Mouse (Mus musculus): Measurements from ENCODE around the gene Tcp1.
"Not testable (repeated sequence)": the region's sequence is repeated elsewhere in the genome, so short reads cannot be mapped to it uniquely, and the experiment has no call there.

The Tcp1 gene

DNA sequence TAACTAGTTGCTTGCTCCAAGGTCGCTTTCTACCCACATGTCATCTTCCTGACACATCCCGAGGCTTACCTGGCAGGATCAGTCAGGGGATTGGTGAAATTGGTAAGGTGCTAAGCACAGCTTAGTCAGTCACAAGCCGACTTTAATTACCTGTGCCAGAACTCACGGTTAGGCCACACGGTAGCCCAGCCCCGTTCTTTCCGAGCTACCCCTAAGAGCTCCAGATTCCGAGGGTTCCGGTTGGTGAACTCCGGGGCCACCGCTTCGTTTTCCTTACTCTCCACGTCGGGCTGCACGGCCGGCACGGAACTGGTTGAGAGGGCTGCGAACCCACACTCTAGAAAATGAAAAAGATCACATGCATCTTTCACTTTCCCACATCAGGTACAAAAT lies at the start of gene Tcp1:
TSS of gene Tcp1 (plus strand) at position 214 of the 393 bp plus-strand sequence.
- peak; percentile 53 for DNase-seq

DNA sequence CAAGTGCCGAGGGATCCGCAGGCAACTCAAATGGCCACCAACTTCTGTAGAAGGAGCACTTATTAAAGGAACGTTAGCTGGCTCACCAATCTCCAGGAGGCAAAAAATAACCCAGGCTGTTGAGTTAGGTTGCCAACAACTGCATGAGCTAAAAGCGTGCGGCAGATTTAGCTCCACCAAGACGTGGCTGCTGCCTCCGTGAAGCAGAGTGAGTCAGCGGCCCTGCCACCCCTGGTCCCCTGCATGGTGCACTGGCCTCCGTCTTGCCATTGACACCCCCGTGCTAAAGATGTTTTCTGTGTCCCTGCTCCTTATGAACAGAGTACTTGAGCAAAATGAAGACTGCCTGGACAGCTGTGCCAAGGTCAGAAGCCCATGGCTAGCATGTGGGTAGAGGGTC lies 48.6 kb upstream of the Tcp1 start:
- no peak for DNase-seq

DNA sequence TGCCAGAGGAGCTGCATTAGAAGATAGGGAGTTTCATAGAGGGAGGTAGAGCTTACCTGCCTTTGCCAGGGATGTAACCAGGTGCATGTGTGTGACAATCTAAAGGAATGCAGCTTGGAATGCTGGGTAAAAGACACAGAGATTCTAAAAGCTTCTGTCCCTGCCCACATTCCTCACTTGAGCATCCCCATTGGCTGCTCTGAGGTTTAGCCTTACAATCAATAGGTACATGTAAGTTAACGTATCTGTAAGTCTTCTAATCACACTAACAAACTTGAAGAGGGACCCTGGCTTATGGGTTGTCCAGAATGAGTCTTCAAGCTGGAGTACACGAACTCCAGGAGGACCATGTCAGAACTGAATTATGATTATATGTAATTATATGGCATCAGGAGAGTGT lies 47.5 kb upstream of the Tcp1 start, which contains the start of gene Mas1:
TSS of gene Mas1 (minus strand) at position 101 of the 400 bp plus-strand sequence.
- DNase-seq, result no peak

DNA sequence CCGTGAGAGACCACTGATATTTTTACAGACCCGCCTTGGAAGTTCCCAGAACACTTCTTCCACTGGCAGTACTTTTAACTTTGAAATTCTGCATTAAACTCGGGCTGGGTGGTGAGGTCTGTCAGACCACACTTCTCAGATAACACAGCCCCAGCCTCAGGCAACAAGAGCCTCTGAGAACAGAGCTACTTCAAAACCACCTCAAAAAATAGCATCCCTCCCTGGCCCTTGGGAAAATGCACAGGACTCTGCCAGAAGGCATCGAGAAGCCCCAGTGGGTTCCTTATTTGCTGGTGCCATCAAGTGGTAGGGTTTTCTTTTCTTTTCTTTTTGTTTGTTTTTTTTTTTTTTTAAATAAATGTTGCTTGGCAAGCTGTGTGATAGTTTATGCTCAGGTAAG lies 46.9 kb upstream of the Tcp1 start:
- no peak for DNase-seq

DNA sequence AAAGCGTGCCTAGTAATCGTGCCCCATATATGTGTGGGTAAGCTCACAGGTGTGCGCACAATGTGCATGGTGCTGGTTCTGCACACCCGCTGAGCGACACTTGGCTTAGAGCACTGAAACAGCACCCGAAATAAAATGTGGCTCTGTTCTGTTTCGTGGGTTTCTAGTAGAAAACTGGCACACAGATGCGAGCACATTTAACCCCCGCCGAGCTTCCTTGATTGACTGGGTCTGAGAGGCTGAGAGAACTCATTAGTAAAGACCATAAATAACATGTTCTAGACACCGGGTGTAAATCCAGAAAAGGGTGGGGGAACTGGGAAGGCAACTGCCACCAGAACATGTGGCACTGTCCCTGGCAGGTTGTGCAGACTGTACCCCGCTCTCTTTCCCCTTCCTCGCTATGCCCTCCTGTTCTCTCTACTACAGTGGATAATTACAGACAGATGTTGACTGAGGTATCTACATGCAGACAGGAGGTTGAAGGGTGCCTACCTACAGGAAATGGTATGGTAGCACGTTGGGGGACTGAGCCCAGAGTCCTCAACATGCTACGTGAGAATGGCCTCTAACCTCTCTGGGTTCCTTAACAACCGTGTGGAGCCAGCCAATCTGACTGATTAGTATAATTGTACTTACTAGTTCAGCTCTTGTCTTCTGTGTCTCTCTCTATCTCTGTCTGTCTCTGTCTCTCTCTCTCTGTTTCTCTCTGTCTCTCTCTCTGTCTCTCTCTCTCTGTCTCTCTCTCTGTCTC lies 43.0 kb upstream of the Tcp1 start:
- no peak for DNase-seq

DNA sequence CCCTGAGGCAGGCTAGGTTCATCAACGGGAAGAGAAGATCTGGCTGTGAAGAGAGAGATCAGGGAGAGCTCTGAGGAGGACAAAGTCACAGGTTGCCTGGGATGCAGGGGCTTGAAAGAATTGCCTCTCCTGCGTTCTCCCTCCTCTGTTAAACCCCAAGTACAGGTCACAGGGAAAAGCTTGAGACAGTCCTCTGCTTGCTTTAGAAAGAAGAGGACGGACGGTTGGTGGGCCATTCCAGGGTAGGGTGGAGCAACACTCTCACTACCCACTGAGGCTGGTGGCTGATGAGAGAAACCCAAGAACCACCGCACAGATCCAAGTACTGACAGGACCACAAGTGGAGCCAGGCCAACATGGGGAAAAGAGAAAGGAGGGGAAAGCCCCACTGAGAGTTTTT lies 39.8 kb upstream of the Tcp1 start, which contains the start of gene Mrgprh:
TSS of gene Mrgprh (plus strand) at position 301 of the 400 bp plus-strand sequence.
- no peak for DNase-seq

DNA sequence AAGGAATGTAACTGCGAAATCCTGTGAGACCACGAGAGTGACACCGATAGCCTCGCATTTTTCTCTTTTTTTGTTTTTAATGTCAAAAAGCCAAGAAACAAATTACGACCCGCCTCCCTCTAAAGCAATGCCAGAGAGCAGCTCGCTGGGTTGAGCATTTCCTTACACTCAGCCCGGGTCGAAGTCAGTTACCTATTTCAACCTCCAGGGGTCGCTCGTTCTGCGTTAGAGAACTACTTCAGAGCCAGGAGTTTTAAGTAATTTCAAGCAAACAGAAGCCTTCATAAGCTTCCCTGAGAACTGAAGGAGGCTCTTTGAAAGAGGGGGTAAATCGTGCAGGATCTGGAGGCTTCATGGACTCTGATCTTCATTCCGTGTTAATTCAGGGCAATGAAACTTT lies 35.3 kb upstream of the Tcp1 start:
- DNase-seq, result peak; percentile 93

DNA sequence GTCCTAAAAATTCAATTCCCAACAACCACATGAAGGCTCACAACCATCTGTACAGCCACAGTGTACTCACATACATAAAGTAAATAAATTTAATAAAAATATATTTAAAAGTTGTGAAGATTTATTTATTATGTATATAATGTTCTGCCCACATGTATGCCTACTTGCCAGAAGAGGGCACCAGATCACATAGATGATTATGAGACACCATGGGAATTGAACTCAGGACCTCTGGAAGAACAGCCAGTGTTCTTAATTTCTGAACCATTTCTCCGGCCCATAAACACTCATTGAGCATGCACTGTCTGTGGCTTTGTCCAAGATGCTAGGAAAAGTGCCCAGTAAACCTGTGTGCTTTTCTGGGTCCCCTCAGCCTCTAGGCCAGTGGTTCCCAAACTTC lies 34.3 kb upstream of the Tcp1 start:
- DNase-seq, result no peak

DNA sequence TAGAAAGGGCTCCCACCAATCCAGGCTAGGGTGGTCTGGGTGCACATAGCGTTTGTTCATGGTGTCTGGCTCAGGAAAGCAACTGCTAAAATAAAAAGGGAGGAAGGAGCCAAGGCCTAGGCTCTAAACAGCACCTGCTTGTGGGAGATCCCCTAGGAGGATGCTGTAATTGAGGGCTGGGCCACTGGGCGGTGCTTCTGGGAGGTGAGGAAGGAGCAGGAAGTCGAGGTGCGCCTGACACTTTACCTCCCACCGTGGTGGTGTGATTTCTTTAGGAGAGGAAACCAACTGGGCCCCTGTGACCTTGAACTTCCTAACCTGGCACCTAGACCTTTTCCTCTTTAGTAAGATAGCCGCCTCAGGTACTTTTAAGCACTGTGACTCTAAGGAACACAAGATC lies 28.9 kb upstream of the Tcp1 start:
- no peak for DNase-seq

DNA sequence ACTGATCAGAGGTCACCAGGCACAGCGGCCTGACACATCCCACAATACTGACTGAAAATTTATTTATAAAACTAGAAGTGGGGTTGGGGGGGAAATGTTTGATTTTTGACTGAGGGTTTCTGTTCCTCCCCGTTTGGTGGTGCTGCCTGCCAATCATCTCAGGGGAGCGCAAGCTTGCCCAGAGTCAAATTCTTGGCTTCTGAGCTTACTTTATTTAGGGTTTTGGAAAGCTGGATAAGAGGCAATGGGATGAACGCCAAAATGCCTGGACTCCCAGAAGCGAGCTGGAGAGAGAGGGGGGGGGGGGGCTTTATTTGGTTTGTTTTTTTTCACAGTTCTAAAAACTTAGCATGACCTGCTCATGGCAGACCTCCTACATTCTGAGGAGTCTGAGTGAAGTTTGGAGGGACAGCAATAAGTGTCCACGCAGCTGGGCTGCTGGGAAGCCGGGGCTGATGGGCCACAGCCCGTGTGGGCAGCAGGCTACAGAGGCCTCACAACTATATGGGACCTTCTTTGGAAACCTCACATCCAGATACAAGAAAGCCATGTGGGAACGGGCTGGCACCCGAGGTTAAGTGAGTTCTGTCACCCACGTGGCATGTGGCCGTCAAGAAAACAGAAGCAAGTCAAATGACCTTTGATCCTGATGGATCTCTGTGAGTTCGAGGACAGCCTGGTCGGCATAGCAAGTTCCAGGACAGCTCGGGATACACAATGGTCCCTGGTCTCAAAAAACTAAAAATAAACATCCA lies 28.3 kb upstream of the Tcp1 start:
- no peak for DNase-seq

DNA sequence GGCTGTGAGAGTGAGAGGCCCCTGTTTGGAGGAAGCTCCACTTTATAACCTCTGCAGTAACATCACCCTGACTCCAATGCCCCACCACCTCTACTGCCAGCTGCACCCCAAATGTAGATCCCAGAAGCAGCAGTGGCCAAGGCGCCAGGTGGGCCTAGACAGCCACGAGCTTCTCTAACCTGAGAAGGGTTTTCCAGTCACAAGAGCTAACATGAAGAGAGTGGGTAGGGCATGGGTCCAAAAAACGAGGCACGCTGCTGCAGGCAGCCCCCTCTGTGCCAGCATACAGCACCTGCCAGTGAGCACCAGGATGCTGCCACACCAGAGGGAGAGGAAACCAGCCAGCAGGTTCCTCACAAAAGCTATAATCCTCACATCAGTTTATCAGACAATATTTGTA lies 24.4 kb upstream of the Tcp1 start:
- no peak for DNase-seq

DNA sequence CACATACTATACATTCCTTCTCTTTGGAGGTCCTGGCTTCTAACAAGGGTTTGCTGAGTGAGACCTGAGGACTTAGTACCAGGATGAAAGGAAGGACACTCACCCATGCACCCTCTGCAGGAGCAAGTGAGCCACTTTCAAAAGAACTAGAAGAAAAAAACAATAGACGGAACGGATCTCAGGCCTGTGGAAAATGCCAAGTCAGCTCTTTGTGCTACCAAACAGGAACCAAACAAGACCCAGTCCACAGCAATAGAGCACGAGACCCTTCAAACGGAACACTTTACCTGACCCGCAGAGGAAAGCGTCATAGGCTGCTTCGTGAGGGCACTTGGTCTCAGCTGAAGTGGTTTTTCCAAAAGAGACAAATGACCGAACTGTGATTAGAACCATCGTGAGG lies 23.5 kb upstream of the Tcp1 start:
- no peak for DNase-seq

DNA sequence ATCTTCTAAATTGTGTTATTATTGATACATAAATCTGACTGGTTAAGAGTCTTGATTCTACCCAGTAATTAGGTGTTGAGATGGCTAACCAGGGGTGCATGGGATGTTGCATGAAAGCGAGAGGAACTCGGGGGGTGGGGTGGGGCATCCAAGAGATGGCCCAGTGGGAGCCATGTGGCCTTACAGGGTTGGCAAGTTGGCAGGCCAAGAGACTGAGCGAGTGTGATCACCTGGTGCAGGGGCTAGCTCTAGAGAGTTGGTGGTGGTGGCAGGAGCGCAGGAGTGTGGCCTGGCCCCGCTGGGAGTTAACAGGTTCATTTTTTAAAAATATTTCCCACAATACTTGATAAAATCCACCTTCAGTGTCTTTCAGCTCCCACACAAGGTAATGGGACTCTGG lies 17.8 kb upstream of the Tcp1 start:
- no peak for DNase-seq

DNA sequence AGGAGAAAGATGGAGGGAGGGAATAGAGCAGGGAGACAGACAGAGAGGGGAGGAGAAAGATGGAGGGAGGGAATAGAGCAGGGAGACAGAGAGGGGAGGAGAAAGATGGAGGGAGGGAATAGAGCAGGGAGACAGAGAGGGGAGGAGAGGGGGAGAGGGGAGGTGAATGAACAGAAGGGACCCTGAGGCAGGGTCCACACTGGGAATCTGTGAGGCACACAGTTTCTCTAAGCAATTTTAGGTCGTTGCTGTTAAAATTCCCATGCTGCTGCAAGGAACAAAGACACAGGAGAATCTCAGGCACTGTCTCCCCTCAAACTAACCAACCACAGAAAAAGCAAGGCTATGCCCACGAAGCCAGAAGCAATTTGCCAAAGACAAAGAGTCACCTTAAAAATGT lies 16.9 kb upstream of the Tcp1 start:
- not testable (repeated sequence) for DNase-seq

DNA sequence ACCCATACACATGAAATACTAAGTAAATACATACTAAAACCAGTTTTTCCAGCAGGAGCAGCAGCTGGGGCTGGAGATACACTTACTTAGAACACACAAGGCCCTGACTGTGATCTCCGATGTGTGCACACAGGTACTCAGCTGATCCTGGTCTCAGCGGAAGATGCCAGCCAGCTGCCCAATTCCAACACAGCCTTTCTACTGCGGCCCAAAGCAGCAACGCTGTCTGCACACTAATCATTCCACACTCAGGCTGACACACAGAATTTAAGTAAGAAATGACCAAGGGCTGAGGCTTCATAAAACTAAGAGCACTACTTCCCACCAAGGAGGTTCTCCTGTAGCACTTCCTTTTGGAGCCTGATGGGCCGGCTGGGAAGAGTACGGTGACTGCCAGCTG lies 13.2 kb upstream of the Tcp1 start:
- no peak for DNase-seq

DNA sequence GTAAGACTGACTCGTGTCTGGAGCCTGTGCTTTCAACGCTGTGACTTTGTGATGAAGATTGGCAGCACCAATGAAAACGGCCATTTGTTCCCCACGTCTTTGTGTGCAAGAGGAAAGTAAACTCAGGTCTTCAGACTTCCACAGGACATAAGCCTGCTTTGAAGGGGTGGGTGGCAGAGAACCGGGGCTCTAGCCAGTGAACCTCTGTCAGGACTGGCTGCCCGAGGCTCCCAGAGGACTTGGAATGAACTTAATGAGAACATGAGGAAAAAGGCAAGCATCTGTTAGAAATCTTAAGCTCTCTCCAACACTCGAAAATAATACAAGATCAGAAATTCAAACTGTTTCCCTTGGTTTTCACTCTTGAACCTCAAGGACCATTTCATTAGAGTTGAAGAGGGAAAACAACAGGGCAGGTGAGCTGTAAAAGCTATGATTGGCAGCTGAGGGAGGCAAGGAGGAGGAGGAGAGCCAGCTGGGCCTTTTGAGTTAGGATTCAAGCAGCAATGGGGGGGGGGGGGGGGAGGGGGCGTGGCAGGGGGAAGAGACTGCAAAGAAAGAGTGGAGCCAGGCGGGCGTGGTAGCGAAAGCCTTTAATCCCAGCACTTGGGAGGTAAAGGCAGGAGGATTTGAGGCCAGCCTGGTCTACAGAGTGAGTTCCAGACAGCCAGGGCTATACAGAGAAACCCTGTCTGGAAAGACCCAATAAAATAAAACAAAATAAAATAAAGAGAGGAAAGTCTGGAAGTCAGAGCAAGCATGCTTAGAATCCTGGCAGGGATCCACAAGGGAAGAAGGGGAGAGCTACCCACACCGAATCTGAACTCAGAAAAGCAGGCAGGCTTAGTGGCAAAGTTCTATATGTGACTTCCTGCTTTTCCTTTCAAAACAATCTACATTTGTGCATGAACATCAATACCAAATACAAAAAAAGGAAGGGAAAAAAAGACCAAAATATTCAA lies 11.8 kb upstream of the Tcp1 start:
- DNase-seq, result no peak

DNA sequence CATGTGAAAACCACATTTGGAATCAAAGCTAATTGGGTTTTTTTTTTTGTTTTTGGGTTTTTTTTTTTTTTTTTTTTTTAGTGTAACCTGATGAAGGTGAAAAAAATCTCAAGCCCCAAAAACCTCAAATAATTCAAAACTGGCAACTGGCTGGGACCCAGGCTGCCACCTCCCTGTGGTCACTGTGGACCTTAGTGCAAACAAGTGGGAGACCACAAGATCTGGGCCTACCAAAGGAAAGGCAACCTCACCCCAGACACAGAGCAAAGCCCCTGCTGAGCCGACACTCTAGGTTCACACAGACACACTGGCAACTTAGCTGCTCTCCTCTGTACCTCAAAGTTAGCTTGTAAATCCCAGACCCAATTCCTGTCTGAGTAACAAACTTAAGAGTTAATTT lies 11.2 kb upstream of the Tcp1 start:
- no peak for DNase-seq

DNA sequence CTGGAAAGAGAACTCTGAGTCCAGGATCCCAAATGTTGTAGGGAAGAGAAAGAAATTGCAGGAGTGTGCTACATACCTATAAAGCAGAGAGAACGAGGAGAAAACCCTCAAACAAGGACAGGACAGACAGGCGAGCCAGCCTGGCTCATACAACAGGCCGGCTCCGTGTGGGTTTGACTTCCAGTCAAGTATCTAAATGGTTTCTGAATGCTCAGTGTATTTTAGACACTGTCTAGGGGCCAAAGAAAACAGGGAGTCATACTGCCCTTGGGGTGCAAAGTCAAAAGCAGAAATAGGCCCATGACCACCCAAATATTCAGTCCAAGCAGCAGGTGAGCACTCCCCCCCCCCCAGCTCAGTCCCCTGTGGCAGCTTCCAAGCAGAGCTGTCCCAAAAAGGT lies 9.7 kb upstream of the Tcp1 start:
- no peak for DNase-seq

DNA sequence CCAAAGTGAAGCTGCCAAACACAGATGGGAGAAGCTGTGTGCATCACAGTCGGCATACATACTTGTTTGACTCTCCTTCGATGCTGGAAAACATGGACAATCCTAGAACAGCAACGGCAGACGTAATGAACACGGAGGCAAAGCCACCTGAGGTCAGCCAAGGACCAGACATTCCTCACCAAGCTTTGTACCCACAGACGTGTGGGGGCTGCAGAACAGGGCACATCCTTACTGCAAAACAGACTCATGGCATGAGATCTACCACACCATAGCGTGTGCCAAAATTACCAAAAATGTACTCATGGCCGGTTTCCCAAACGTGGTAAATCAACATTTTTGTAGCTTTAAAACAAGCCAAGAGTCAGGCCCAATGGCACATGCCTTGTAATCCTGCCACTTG lies 9.1 kb upstream of the Tcp1 start:
- DNase-seq, result no peak

DNA sequence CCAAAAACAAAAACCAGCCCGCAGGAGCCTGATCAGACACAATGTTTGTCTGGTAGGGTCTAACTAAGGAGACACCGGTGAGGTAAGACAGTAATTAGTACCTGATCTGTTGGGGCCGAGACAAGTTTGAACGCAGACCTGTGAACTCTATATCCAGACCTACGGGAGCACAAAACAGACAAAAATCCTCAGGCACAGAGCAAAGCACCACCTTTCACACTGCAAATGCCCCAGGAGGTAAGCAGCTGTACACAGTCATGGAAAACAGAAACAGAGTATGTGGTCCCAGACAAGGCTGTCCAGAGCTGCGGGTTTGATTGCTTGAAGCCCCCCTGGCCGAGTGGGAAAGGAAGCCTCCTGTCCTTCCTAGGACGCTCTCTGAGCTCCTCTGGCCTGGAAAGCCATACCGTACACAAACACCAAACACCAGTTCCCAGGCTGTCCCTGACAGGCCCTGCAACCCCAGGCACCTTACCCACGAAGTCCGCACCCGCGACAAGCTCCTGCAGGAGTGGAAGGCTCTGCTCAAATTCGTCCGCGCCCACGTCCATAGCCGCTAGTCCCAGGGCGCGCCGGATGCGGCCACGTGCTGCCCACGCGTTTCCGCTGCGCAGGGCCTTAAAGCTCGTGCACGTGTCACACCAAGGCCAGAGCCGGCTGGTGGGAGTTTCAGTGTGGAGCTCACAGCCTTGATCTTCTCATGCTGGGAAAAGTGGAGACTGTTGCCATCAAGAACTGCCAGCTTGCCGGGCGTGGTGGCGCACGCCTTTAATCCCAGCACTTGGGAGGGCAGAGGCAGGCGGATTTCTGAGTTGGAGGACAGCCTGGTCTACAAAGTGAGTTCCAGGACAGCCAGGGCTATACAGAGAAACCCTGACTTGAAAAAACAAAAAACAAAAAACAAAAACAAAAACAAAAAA lies 5.9 kb upstream of the Tcp1 start, which contains the start of gene Pnldc1:
TSS of gene Pnldc1 (minus strand) at position 870 of the 920 bp plus-strand sequence.
- DNase-seq, result no peak

DNA sequence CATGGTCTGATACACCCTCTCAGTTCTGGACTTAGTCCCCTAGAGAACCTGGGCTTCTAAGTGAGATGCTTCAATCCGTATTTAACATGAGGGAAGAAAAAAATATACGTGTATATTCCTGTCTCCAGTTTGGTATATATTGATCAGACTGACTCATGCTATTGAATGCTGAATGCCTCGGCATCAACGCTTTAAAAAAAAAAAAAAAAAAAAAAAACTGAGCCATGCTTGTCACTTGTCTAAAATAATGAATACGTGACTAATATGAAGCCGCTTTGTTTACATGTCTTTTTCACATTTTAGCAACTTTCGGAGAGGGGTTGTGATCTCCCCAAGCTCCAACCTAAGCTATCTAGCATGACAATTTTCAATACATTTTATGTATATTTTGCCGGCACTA lies 5.1 kb upstream of the Tcp1 start:
- DNase-seq, result no peak
